Mouse (Mus musculus) midbrain, postnatal 0 days (tissue): ENCODE results near the gene Krit1. TPM values are rescaled to one million over a fixed set of nuclear protein-coding genes. Genes with fewer than 3 reads are reported as not detected.

Experiments
- ATAC-seq: fragments of 200-750 bp; cut with Nextera tagmentation; 2 replicates; pipeline ENCODE4 v1.8.0; 2017; ENCODE audit warnings: moderate number of reproducible peaks, mild to moderate bottlenecking, moderate TSS enrichment, moderate library complexity; ENCODE audit not compliant: low FRiP score
- DNase-seq: peaks from one replicate; pipeline ENCODE4 v3.0.0-alpha.2; 2015; ENCODE audit warnings: low spot score
- H3K27ac ChIP-seq: fragments of 300-500 bp; sonication (generic); 2 replicates; pipeline ENCODE4 v1.5.1; 2014; ENCODE audit warnings: low read depth, mild to moderate bottlenecking, low read length, mixed read lengths
- H3K27me3 ChIP-seq: fragments of 300-500 bp; sonication (generic); 2 replicates; pipeline ENCODE4 v1.6.1; 2014; ENCODE audit warnings: low read length, control low read depth, mixed read lengths; ENCODE audit not compliant: insufficient read depth
- H3K36me3 ChIP-seq: fragments of 300-500 bp; sonication (generic); 2 replicates; pipeline ENCODE4 v1.6.1; 2014; ENCODE audit warnings: low read length, control low read depth, mixed read lengths; ENCODE audit not compliant: insufficient read depth
- H3K4me1 ChIP-seq: fragments of 300-500 bp; sonication (generic); 2 replicates; pipeline ENCODE4 v1.6.1; 2014; ENCODE audit warnings: mild to moderate bottlenecking, control low read depth, antibody characterized with exemption, low read length, mixed read lengths; ENCODE audit not compliant: insufficient read depth
- H3K4me2 ChIP-seq: fragments of 300-500 bp; sonication (generic); 2 replicates; pipeline ENCODE4 v1.6.1; 2014; ENCODE audit warnings: low read depth, mild to moderate bottlenecking, low read length, mixed read lengths; ENCODE audit not compliant: poor library complexity, severe bottlenecking
- H3K4me3 ChIP-seq: fragments of 300-500 bp; sonication (generic); 2 replicates; pipeline ENCODE4 v1.5.1; 2014; ENCODE audit warnings: low read depth, mild to moderate bottlenecking, low read length, moderate library complexity
- H3K9ac ChIP-seq: fragments of 300-500 bp; sonication (generic); replicated peaks from 2 replicates; pipeline ENCODE4 v1.6.1; 2014; ENCODE audit warnings: mild to moderate bottlenecking, low read length, moderate library complexity, mixed read lengths; ENCODE audit not compliant: poor library complexity, severe bottlenecking
- H3K9me3 ChIP-seq: fragments of 300-500 bp; sonication (generic); 2 replicates; pipeline ENCODE4 v1.6.1; 2016; ENCODE audit warnings: low read length, control low read depth
- CTCF ChIP-seq: IDR thresholded peaks from 2 replicates; pipeline ENCODE4 v1.5.1; 2016; ENCODE audit warnings: antibody characterized with exemption, mild to moderate bottlenecking
- WGBS: fragments of 180-500 bp; shearing (Covaris S2); extraction: QIAGEN DNeasy Blood & Tissue Kit; methylation state at CpG from one replicate; pipeline ENCODE4 v1.1.7; 2014; 5-methylcytosine and 5-hydroxymethylcytosine counted together
- polyA plus RNA-seq: library from polyadenylated mRNA; unstranded; fragments of >200 nt; fragmentation: Nextera tagmentation; extraction: Ambion mirVana; gene quantifications from 2 replicates; pipeline ENCODE4 v1.2.1, GENCODE M21; 2015
- total RNA-seq: library from RNA; depleted of rRNA; stranded (reverse); fragments of >200 nt; gene quantifications from 2 replicates; pipeline ENCODE4 v1.2.3, GENCODE M21; 2014

Krit1 gene
- total and polyA plus RNA-seq, 2 experiments from 2014 or later: 28.4 to 34.2 TPM

DNA sequence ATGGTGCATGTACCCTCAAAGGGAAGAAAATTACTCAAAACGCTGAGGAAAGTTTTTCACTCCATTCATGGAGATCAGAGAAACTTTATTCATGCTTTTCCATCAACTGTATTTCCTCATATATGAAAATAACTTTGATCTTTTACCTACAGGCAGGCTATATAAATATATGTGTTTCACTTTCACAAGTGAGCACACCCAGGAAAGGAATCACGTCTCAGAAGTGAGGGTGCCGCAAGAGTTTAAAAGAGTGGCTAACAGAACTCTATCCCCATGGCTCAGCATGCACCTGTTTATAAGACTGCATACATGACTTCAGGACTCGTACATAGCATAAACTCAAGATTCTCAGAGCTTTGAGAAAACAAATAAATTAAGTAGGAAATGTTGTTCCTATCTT is 2.1 kb upstream of the Krit1 start:
- no peak overlapping the region for H3K9ac ChIP-seq
- no peaks in the 10 kb centered on the region for H3K36me3 ChIP-seq
- no peak overlapping the region for H3K27ac ChIP-seq
- H3K4me2 ChIP-seq: peak overlapping the region; percentile 35; the same call in 1 of the 2 replicates
- H3K9me3 ChIP-seq: no peaks in the 10 kb centered on the region
- TF ChIP-seq CTCF: no peak
- ATAC-seq (no peak), DNase-seq (no peak)
- no peaks in the 10 kb centered on the region for H3K27me3 ChIP-seq
- H3K4me3 ChIP-seq: no peak overlapping the region
- H3K4me1 ChIP-seq: peaks cover 4% of the 10 kb centered on the region; the same call in 1 of the 2 replicates
- 74% methylated on average over 4 of the region's 4 CpGs for WGBS

DNA sequence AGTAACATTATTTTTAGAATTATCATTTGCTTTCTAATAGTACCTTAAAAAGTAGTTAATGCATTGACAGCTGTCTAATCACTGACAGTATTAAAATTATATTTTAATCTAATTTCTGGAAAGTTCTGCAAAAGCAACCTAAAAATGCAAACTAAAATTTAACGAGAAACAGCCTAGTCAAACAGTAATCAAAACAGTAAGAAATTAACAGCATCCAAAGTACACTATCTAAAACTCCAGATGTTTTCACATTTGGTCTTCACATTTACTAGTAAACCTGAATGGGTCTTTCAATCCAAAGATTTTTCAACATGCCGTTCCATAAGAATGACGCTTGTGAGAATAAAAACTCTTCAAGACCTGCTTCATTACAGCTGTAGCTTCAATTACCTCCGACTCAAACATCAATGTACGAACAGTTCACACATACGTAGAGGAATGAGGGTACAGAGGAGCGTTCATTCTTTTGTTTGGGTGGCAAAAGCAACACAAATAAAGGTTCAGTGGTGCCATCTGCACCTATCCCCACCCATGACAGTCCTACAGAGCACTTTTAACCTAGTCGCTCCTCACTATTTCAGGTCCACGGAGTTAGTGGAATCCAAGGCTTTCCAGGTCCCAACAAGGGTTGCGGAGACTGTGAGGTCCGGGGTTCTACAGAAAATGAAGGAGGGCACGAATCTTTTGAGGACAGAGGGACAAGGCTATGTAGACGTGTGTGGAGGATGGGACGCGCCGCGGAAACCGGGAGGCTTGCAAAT is 1.1 kb upstream of the Krit1 start:
- H3K4me3 ChIP-seq: peak overlapping the region; percentile 95
- WGBS: 5% methylated on average over 18 of the region's 18 CpGs
- no peak for TF ChIP-seq CTCF
- no peaks in the 10 kb centered on the region for H3K27me3 ChIP-seq
- peak overlapping the region; percentile 83 for H3K9ac ChIP-seq
- DNase-seq (peak; percentile 5), ATAC-seq (peak; percentile 12; the same call in 1 of the 2 replicates)
- peaks cover 4% of the 10 kb centered on the region; the same call in 1 of the 2 replicates for H3K4me1 ChIP-seq
- H3K36me3 ChIP-seq: no peaks in the 10 kb centered on the region
- H3K27ac ChIP-seq: peak overlapping the region; percentile 89
- peak overlapping the region; percentile 77 for H3K4me2 ChIP-seq
- no peaks in the 10 kb centered on the region for H3K9me3 ChIP-seq

DNA sequence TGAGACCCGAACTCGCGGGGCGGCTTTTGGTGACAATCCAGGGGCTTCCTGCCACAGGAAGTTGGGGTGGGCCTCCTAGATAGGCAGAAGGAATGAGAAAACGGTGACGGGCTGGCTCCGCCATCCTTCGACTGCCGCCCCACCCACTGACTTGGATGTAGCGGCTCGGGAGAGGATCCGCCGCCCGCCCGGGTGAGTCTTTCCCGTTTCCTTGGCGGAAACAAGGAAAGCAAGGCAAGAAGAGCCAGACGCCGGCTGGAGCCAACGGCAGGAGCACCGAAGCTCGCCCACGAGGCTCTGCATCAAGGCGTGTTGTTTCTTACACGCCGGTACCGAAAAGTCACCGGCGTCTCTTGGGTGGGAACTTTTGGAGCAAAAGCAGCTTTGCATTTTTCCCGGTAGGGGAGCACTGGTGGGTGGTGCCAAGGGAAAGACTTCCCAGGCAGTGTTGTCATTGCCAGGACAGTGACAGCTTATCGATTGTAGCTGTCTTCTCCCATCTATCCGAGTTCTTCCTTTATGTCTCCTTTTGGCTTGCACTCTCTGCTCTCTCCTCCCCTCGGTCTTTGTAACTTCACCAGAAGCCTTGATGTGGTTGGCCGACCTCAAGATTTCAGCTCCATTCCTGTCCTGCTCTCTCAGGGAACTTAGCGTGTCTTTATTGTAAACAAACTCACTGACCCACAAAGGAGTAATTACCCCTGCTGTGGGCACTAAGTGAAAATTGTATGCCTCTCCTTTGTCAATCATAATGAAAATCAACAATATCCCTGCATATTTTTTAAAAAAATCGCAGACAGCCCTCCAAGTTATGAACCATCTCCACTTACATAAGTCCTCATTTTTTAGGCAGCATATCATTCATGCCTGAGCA is 545 bp downstream of the Krit1 start:
- Histone ChIP-seq H3K27me3 (no peaks in the 10 kb centered on the region), H3K27ac (peak overlapping the region; percentile 89), H3K9me3 (no peaks in the 10 kb centered on the region), H3K9ac (peak overlapping the region; percentile 83), H3K4me2 (peak overlapping the region; percentile 77), H3K4me1 (peaks cover 4% of the 10 kb centered on the region; the same call in 1 of the 2 replicates), H3K36me3 (0 out of 2 replicates have a peak, but pooled peaks cover 1% of the 10 kb centered on the region), H3K4me3 (peak overlapping the region; percentile 95)
- DNase-seq (peak; percentile 34), ATAC-seq (peak; percentile 72)
- TF ChIP-seq CTCF: peak; percentile 28
- under 1% methylated on average over 36 of the region's 36 CpGs for WGBS

DNA sequence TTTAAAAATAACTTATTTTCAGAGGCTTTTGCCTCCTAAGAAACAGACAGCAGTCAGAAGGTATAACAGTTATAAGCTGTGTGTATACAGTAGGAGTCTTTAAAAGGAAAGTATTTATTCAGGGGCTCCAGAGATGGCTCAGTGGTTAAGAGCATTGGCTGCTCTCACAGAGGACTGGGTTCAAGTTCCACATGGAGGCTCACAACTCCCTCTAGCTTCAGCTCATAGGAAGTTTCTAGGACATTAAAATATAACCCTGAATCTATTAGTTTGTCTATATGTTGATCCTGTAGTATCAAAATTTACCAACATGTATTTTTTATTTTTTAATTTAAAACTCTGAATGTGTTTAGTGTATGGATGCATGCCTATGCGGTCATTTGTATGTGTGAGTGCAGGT is 5.5 kb downstream of the Krit1 start:
- 93% methylated on average over 1 of the region's 1 CpGs for WGBS

DNA sequence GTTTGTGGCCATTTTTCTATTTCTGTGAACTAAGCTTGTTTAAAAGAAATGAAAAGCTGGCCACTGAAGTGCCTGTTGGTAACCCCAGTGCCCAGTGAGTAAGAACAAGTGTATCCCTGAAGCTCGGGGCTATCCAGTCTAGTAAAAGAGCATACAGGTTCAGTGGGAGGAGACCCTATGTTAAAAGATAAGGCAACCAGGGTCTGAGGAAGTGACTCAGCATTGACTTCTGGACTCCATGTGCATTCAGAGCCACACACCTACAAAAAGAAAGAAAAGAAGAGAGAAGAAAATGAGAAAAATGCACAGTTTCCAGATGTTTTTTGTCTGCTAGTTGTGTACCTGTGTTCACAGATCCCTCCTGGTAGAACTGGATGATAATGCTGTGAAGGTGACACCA is 31.1 kb downstream of the Krit1 start:
- 91% methylated on average over 1 of the region's 1 CpGs for WGBS
- H3K36me3 ChIP-seq: peaks cover 34% of the 10 kb centered on the region

More for the DNA sequence above, 5.5 kb downstream of the Krit1 start:
- H3K36me3 ChIP-seq: peaks cover 16% of the 10 kb centered on the region; the same call in 1 of the 2 replicates
- no peaks in the 10 kb centered on the region for H3K27me3 ChIP-seq
- H3K9ac ChIP-seq: no peak overlapping the region
- H3K4me2 ChIP-seq: no peak overlapping the region
- H3K4me1 ChIP-seq: 0 out of 2 replicates have a peak, but pooled peaks cover 2% of the 10 kb centered on the region
- H3K9me3 ChIP-seq: no peaks in the 10 kb centered on the region
- H3K4me3 ChIP-seq: no peak overlapping the region
- TF ChIP-seq CTCF: no peak
- H3K27ac ChIP-seq: no peak overlapping the region
- DNase-seq (no peak), ATAC-seq (no peak)

More for the DNA sequence above, 31.1 kb downstream of the Krit1 start:
- DNase-seq: no peak
- Histone ChIP-seq H3K27me3 (no peaks in the 10 kb centered on the region), H3K9me3 (no peaks in the 10 kb centered on the region), H3K27ac (no peak overlapping the region), H3K4me1 (no peaks in the 10 kb centered on the region), H3K4me3 (no peak overlapping the region), H3K4me2 (no peak overlapping the region), H3K9ac (no peak overlapping the region)
- no peak for TF ChIP-seq CTCF
- no peak for ATAC-seq
